In the genomic region with DNA sequence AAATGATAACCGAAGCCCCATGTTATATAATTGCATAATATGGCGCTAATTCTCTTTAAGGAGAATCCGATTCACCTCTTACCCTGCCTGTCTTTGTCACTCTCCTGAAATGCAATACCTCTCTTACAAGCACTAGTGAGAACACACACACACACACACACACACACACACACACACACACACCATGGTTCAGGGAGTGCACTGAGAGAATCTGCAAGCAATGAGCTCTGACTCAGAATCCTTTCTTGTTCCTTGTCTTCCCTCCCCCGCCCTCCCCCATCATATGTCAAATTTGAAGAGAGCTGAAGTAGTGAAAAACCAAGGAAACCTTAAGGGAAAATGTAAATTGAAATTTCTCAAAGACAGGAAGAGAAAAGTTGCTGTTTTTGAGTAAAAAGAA, we compare ENCODE assay signal across 13 mouse cellular contexts.
DNase-seq lines count a peak whose midpoint lies in the region; TF ChIP-seq lines count a peak whose summit lies in the region.
"Had no signal": no experiment of that assay in that cellular context is flagged by ENCODE, and none has a peak within 500 bp of the region (broad histone marks: within the 10 kb centered on the region; RNA-seq: fewer than 3 reads in every experiment).

No protein-coding gene starts in this region.

- no peak for TF ChIP-seq POLR2A in brain, embryonic 14.5 days (IDR thresholded peaks at IDR 0.05; ENCODE audit: borderline replicate concordance, extremely low read depth, insufficient read depth, insufficient read length, poor library complexity, severe bottlenecking)

- H3K27ac ChIP-seq in layer of hippocampus, adult 2 months: peak overlapping the region; percentile 68
- H3K27ac ChIP-seq: heart, embryonic 15.5 days; kidney, postnatal 0 days; neural tube, embryonic 12.5 days had no signal

- intact Hi-C loops in left cerebral cortex, postnatal 25 days (cut with DNase I): no loop called here

- TF ChIP-seq CTCF in layer of hippocampus, adult 2 months (conservative IDR thresholded peaks at IDR 0.05): no peak
- TF ChIP-seq CTCF in brain, embryonic 14.5 days (IDR thresholded peaks at IDR 0.05; ENCODE audit: borderline replicate concordance, extremely low read depth, insufficient read depth, insufficient read length): no peak

- no peak overlapping the region for H3K4me3 ChIP-seq in layer of hippocampus, adult 2 months
- H3K4me3 ChIP-seq: heart, embryonic 15.5 days; neural tube, embryonic 12.5 days had no signal

- no peak for DNase-seq in layer of hippocampus, adult 2 months (ENCODE audit: low spot score in 2 of 2)
- no peak for DNase-seq in layer of hippocampus, adult 9-10 months (ENCODE audit: low spot score)
- DNase-seq in NIH3T3 (ENCODE audit: low read depth): peak; percentile 37
- peak; percentile 66 for DNase-seq in brain, embryonic 14.5 days (ENCODE audit: low read depth)
- DNase-seq in left cerebral cortex, postnatal 25 days (ENCODE audit: low spot score in 2 of 2): peak; percentile 31 to 62
- no peak for DNase-seq in gastrocnemius, postnatal 10 days
- DNase-seq in thymus, postnatal 36 days: no peak
- DNase-seq: adrenal gland, postnatal 14 days; gastrocnemius, postnatal 36 days; thymus, postnatal 14 days had no signal

Comparison
In these comparisons a context has a peak if more than half of its experiments do, and no peak if none do; other contexts are left out.
1. DNase-seq: peak in NIH3T3 (single experiment), brain, embryonic 14.5 days (single experiment) and left cerebral cortex, postnatal 25 days (2 of 2); none in layer of hippocampus, adult 2 months (0 of 2), layer of hippocampus, adult 9-10 months (single experiment), gastrocnemius, postnatal 10 days (single experiment) and thymus, postnatal 36 days (0 of 2).